ENCODE assay signal across 9 mouse cellular contexts in the genomic region with DNA sequence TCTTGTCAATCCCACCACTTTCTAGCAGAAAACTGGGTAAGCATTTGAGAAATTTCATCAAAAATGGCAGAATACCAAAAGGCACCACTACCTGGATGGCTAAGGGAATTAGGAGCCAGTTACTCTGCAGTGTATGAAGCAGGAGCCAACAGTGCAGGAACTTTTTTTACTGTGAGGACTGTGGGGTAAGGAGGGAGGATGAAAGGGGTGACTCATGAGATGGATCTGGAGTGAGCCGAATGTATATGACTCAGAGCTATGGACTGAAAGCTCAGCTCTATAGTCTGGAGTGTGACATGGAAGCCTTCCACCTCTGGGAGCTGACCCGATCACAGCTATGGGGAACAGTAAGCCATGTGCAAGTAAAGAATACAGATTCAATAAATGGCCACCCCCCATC.
"Had no signal": no experiment of that assay in that cellular context is flagged by ENCODE, and none has a peak within 500 bp of the region (broad histone marks: within the 10 kb centered on the region; RNA-seq: fewer than 3 reads in every experiment).

No protein-coding gene starts in this region.

- H3K4me1 ChIP-seq: liver, embryonic 12.5 days; midbrain, embryonic 13.5 days had no signal

- H3K4me3 ChIP-seq: liver, embryonic 12.5 days; midbrain, embryonic 13.5 days had no signal

- ATAC-seq: liver, embryonic 12.5 days; midbrain, embryonic 13.5 days had no signal

- H3K27ac ChIP-seq: kidney, postnatal 0 days; liver, embryonic 12.5 days; midbrain, embryonic 13.5 days had no signal

- H3K4me2 ChIP-seq: liver, embryonic 12.5 days; lung, embryonic 14.5 days; midbrain, embryonic 13.5 days had no signal

- H3K36me3 ChIP-seq: liver, embryonic 12.5 days had no signal

- H3K9ac ChIP-seq: liver, embryonic 12.5 days; lung, embryonic 14.5 days; midbrain, embryonic 13.5 days had no signal

- H3K9me3 ChIP-seq: liver, embryonic 12.5 days; midbrain, embryonic 13.5 days had no signal

- H3K27me3 ChIP-seq: liver, embryonic 12.5 days; midbrain, embryonic 13.5 days had no signal

- DNase-seq: kidney, adult 9 months; kidney, postnatal 36 days; left cerebral cortex, postnatal 4 days; lung, embryonic 14.5 days; right cerebral cortex, postnatal 14 days; thymus, postnatal 14 days had no signal
